Mouse (Mus musculus) CH12.LX (cell line): ENCODE data around the gene Cib1.

Experiments used
- CHD1 ChIP-seq: IDR thresholded peaks from 2 replicates; pipeline ENCODE4 v1.6.1; 2012; ENCODE audit warnings: low read depth, low read length, improper control_type of control experiment, inconsistent platforms
- CTCF ChIP-seq, 2 experiments: IDR thresholded peaks in 1 of 2; conservative IDR thresholded peaks in 1 of 2; 2 replicates each; pipeline ENCODE4 v1.5.1; 2011 to 2012; ENCODE audit warnings: low read depth in 2 of 2, low read length in 2 of 2, improper control_type of control experiment in 1 of 2, inconsistent platforms in 1 of 2, mild to moderate bottlenecking in 1 of 2, moderate library complexity in 1 of 2
- HCFC1 ChIP-seq: IDR thresholded peaks from 2 replicates; pipeline ENCODE4 v1.6.1; 2012; ENCODE audit warnings: low read depth, mild to moderate bottlenecking, inconsistent platforms, low read length, improper control_type of control experiment
- MAZ ChIP-seq: IDR thresholded peaks from 2 replicates; pipeline ENCODE4 v1.6.1; 2012; ENCODE audit warnings: low read depth, mild to moderate bottlenecking, inconsistent platforms, low read length, improper control_type of control experiment, moderate library complexity
- MEF2A ChIP-seq: IDR thresholded peaks from 2 replicates; pipeline ENCODE4 v1.6.1; 2014; ENCODE audit warnings: low read depth, mild to moderate bottlenecking, inconsistent platforms, low read length, improper control_type of control experiment, borderline replicate concordance
- NRF1 ChIP-seq: IDR thresholded peaks from 2 replicates; pipeline ENCODE4 v1.6.1; 2014; ENCODE audit warnings: low read depth, mild to moderate bottlenecking, inconsistent platforms, low read length, improper control_type of control experiment, moderate library complexity
- POLR2A ChIP-seq: IDR thresholded peaks from 2 replicates; pipeline ENCODE4 v1.6.1; 2011; ENCODE audit warnings: low read depth, mild to moderate bottlenecking, improper control_type of control experiment, low read length
- POLR2AphosphoS2 ChIP-seq: IDR thresholded peaks from 2 replicates; pipeline ENCODE4 v1.6.1; 2011; ENCODE audit warnings: low read depth, low read length, improper control_type of control experiment
- RCOR1 ChIP-seq: conservative IDR thresholded peaks from 2 replicates; pipeline ENCODE4 v1.6.1; 2012; ENCODE audit warnings: low read depth, mild to moderate bottlenecking, inconsistent platforms, low read length, improper control_type of control experiment
- SMC3 ChIP-seq: IDR thresholded peaks from 2 replicates; pipeline ENCODE4 v1.6.1; 2011; ENCODE audit warnings: low read depth, low read length, improper control_type of control experiment
- USF1 ChIP-seq: IDR thresholded peaks from 2 replicates; pipeline ENCODE4 v1.6.1; 2014; ENCODE audit warnings: low read depth, mild to moderate bottlenecking, inconsistent platforms, low read length, improper control_type of control experiment
- ZC3H11A ChIP-seq: IDR thresholded peaks from 2 replicates; pipeline ENCODE4 v1.6.1; 2012; ENCODE audit warnings: low read depth, mild to moderate bottlenecking, inconsistent platforms, low read length, improper control_type of control experiment
- ZMIZ1 ChIP-seq: IDR thresholded peaks from 2 replicates; pipeline ENCODE4 v1.6.1; 2012; ENCODE audit warnings: low read depth, mild to moderate bottlenecking, inconsistent platforms, low read length, improper control_type of control experiment

GRCm38 (mm10) chr7:80178037-80178729 lies 54.4 kb downstream of the Cib1 start:
- TF ChIP-seq CTCF (conservative IDR thresholded peaks at IDR 0.05 in 1 of 2, IDR thresholded peaks at IDR 0.05 in 1 of 2; ENCODE audit: low read depth in 2 of 2, low read length in 2 of 2), result no peak
- no peak for TF ChIP-seq USF1
- no peak for TF ChIP-seq HCFC1
- TF ChIP-seq SMC3, result no peak
- no peak for TF ChIP-seq POLR2A
- no peak for TF ChIP-seq MEF2A
- TF ChIP-seq POLR2AphosphoS2, result no peak
- TF ChIP-seq MAZ, result no peak
- TF ChIP-seq RCOR1, result no peak
- TF ChIP-seq ZMIZ1, result no peak
- no peak for TF ChIP-seq ZC3H11A
- TF ChIP-seq NRF1, result no peak
- no peak for TF ChIP-seq CHD1
